Mouse (Mus musculus) cerebellum, adult 11 months (tissue): ENCODE results near the gene Meis1.

Experiments
- DNase-seq: peaks from one replicate; pipeline ENCODE4 v3.0.0; 2022

Meis1 gene

GRCm38 (mm10) chr11:18874278-18875000, 144.3 kb downstream of the Meis1 start:
- DNase-seq: no peak

GRCm38 (mm10) chr11:18873451-18874277, 145.1 kb downstream of the Meis1 start:
- DNase-seq: no peak

GRCm38 (mm10) chr11:18872793-18873192, 146.0 kb downstream of the Meis1 start:
- DNase-seq: no peak

- no peak for DNase-seq
These were observed 146.6 kb downstream of the Meis1 start for GRCm38 (mm10) chr11:18872118-18872751.

- DNase-seq: peak; percentile 64
These were observed 147.4 kb downstream of the Meis1 start for GRCm38 (mm10) chr11:18871170-18872081.

GRCm38 (mm10) chr11:18870121-18870931, 148.5 kb downstream of the Meis1 start:
- DNase-seq: peak; percentile 45

GRCm38 (mm10) chr11:18869429-18869969, 149.3 kb downstream of the Meis1 start:
- no peak for DNase-seq

GRCm38 (mm10) chr11:18867665-18868064, 151.1 kb downstream of the Meis1 start:
- DNase-seq: no peak

GRCm38 (mm10) chr11:18866198-18866836, 152.5 kb downstream of the Meis1 start:
- no peak for DNase-seq

GRCm38 (mm10) chr11:18850772-18851171, 168.0 kb downstream of the Meis1 start:
- DNase-seq: no peak

GRCm38 (mm10) chr11:18847650-18848049, 171.1 kb downstream of the Meis1 start:
- DNase-seq: no peak

- no peak for DNase-seq
These were observed 172.3 kb downstream of the Meis1 start for GRCm38 (mm10) chr11:18846472-18846871.

- no peak for DNase-seq
These were observed 172.9 kb downstream of the Meis1 start for GRCm38 (mm10) chr11:18845900-18846299.

- DNase-seq: no peak
These were observed 173.3 kb downstream of the Meis1 start for GRCm38 (mm10) chr11:18845466-18845865.

- no peak for DNase-seq
These were observed 188.7 kb downstream of the Meis1 start for GRCm38 (mm10) chr11:18830087-18830486.
